Comparison of ENCODE assay signal across 11 mouse cellular contexts in the genomic region with DNA sequence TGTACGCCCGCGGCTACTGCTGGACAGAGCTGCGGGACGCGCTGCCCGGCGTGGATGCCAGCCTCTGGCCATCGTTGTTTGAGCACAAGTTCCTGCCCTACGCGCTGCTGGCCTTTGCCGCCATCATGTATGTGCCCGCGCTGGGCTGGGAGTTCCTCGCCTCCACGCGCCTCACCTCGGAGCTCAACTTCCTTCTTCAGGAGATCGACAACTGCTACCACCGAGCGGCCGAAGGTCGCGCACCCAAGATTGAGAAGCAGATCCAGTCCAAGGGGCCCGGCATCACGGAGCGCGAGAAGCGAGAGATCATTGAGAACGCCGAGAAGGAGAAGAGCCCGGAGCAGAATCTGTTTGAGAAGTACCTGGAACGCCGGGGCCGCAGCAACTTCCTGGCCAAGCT. TPM values are rescaled to one million over a fixed set of nuclear protein-coding genes. Genes with fewer than 3 reads are reported as not detected.
DNase-seq lines count a peak whose midpoint lies in the region; ATAC-seq and TF ChIP-seq lines count a peak whose summit lies in the region.
"Had no signal": no experiment of that assay in that cellular context is flagged by ENCODE, and none has a peak within 500 bp of the region (broad histone marks: within the 10 kb centered on the region; RNA-seq: fewer than 3 reads in every experiment).

No protein-coding gene starts in this region.

- DNase-seq in heart, postnatal 14 days, result no peak
- no peak for DNase-seq in lung, adult 2 months
- no peak for DNase-seq in urinary bladder, adult 2 months (ENCODE audit: low spot score)
- no peak for DNase-seq in layer of hippocampus, postnatal 36 days
- DNase-seq: kidney, postnatal 36 days had no signal

- 0 out of 2 replicates have a peak overlapping the region, but pooled peaks have one; percentile 28 for H3K9ac ChIP-seq in heart, embryonic 11.5 days (ENCODE audit: low read depth, low read length)
- H3K9ac ChIP-seq in lung, embryonic 15.5 days, result no peak overlapping the region; the same call in 1 of the 2 replicates
- no peak overlapping the region for H3K9ac ChIP-seq in embryonic facial prominence, embryonic 15.5 days
- H3K9ac ChIP-seq in neural tube, embryonic 15.5 days (replicated peaks), result no peak overlapping the region

- no peaks in the 10 kb centered on the region for H3K9me3 ChIP-seq in heart, embryonic 11.5 days (replicated peaks; ENCODE audit: control insufficient read depth, low read length)
- no peaks in the 10 kb centered on the region for H3K9me3 ChIP-seq in lung, embryonic 15.5 days
- H3K9me3 ChIP-seq in embryonic facial prominence, embryonic 15.5 days (replicated peaks), result no peaks in the 10 kb centered on the region
- H3K9me3 ChIP-seq in neural tube, embryonic 15.5 days (replicated peaks), result no peaks in the 10 kb centered on the region

- H3K4me3 ChIP-seq in heart, embryonic 11.5 days (ENCODE audit: low read depth, low read length), result peak overlapping the region; percentile 34
- H3K4me3 ChIP-seq in lung, embryonic 15.5 days, result peak overlapping the region; percentile 17; the same call in 1 of the 2 replicates
- no peak overlapping the region for H3K4me3 ChIP-seq in lung, adult 2 months (replicated peaks; ENCODE audit: extremely low read depth, low read depth, low read length)
- peak overlapping the region; percentile 12 for H3K4me3 ChIP-seq in embryonic facial prominence, embryonic 15.5 days (replicated peaks)
- no peak overlapping the region for H3K4me3 ChIP-seq in neural tube, embryonic 15.5 days (replicated peaks)

- TF ChIP-seq CTCF in lung, adult 2 months (IDR thresholded peaks at IDR 0.05; ENCODE audit: insufficient read depth, low read length), result no peak

- H3K36me3 ChIP-seq in heart, embryonic 11.5 days (ENCODE audit: control insufficient read depth, insufficient read depth, low read length), result no peaks in the 10 kb centered on the region
- H3K36me3 ChIP-seq in lung, embryonic 15.5 days, result no peaks in the 10 kb centered on the region
- no peaks in the 10 kb centered on the region for H3K36me3 ChIP-seq in embryonic facial prominence, embryonic 15.5 days
- H3K36me3 ChIP-seq in neural tube, embryonic 15.5 days, result peaks cover 15% of the 10 kb centered on the region

- 23% methylated on average over 35 of the region's 35 CpGs for WGBS in heart, embryonic 11.5 days (ENCODE audit: insufficient replicate concordance)
- WGBS in lung, embryonic 15.5 days, result 17% methylated on average over 35 of the region's 35 CpGs
- 19% methylated on average over 35 of the region's 35 CpGs for WGBS in lung, adult 2 months
- WGBS in embryonic facial prominence, embryonic 15.5 days, result 44% methylated on average over 35 of the region's 35 CpGs
- 33% methylated on average over 35 of the region's 35 CpGs for WGBS in neural tube, embryonic 15.5 days

- intact Hi-C loops in heart, postnatal 14 days (cut with DNase I), result loop anchor here (5.0 kb wide), 1 partner anchor 40 kb away; no protein-coding TSS in a partner anchor

- H3K4me1 ChIP-seq in heart, embryonic 11.5 days (ENCODE audit: control insufficient read depth, insufficient read depth, low read length), result peaks cover 8% of the 10 kb centered on the region; the same call in 1 of the 2 replicates
- H3K4me1 ChIP-seq in lung, embryonic 15.5 days, result peaks cover 12% of the 10 kb centered on the region; the same call in 1 of the 2 replicates
- peaks cover 3% of the 10 kb centered on the region; the same call in 1 of the 2 replicates for H3K4me1 ChIP-seq in lung, adult 2 months (ENCODE audit: control insufficient read depth, insufficient read depth, low read length)
- peaks cover 8% of the 10 kb centered on the region; the same call in 1 of the 2 replicates for H3K4me1 ChIP-seq in embryonic facial prominence, embryonic 15.5 days
- no peaks in the 10 kb centered on the region for H3K4me1 ChIP-seq in neural tube, embryonic 15.5 days

- ATAC-seq in heart, embryonic 11.5 days (replicated peaks; ENCODE audit: insufficient number of reproducible peaks, low FRiP score, low TSS enrichment), result no peak
- no peak for ATAC-seq in lung, embryonic 15.5 days (ENCODE audit: borderline replicate concordance, extremely low read depth, low FRiP score, low TSS enrichment)
- ATAC-seq in embryonic facial prominence, embryonic 15.5 days (ENCODE audit: insufficient number of reproducible peaks, low FRiP score, low TSS enrichment, low read depth), result no peak
- no peak for ATAC-seq in neural tube, embryonic 15.5 days (ENCODE audit: low FRiP score)
- ATAC-seq: CD4-positive, CD25-positive, alpha-beta regulatory T cell, adult 4 months had no signal

- peak overlapping the region; percentile 60 for H3K4me2 ChIP-seq in heart, embryonic 11.5 days
- peak overlapping the region; percentile 44 for H3K4me2 ChIP-seq in lung, embryonic 15.5 days
- H3K4me2 ChIP-seq in embryonic facial prominence, embryonic 15.5 days (replicated peaks), result peak overlapping the region; percentile 28
- H3K4me2 ChIP-seq in neural tube, embryonic 15.5 days, result 0 out of 2 replicates have a peak overlapping the region, but pooled peaks have one; percentile 11

- H3K27ac ChIP-seq in heart, embryonic 11.5 days (ENCODE audit: low read depth, low read length), result no peak overlapping the region
- no peak overlapping the region for H3K27ac ChIP-seq in lung, embryonic 15.5 days
- H3K27ac ChIP-seq in embryonic facial prominence, embryonic 15.5 days (replicated peaks), result no peak overlapping the region
- H3K27ac ChIP-seq in neural tube, embryonic 15.5 days (replicated peaks), result no peak overlapping the region

- peaks cover 52% of the 10 kb centered on the region for H3K27me3 ChIP-seq in heart, embryonic 11.5 days (ENCODE audit: control insufficient read depth, insufficient read depth, low read length)
- peaks cover 57% of the 10 kb centered on the region for H3K27me3 ChIP-seq in lung, embryonic 15.5 days
- peaks cover 53% of the 10 kb centered on the region for H3K27me3 ChIP-seq in embryonic facial prominence, embryonic 15.5 days
- H3K27me3 ChIP-seq in neural tube, embryonic 15.5 days (replicated peaks), result peaks cover 56% of the 10 kb centered on the region

- TF ChIP-seq POLR2A in lung, adult 2 months (IDR thresholded peaks at IDR 0.05; ENCODE audit: borderline replicate concordance, extremely low read depth, low read depth, low read length), result no peak

RNA-seq across cellular contexts. Expression of gene Trabd, which starts 7.3 kb away (rescaled TPM):
- polyA plus RNA-seq in heart, embryonic 11.5 days (2014; fragmentation: Nextera tagmentation; extraction: Ambion mirVana), result 51.7 and 52.6 TPM in 2 replicates
- total RNA-seq in heart, postnatal 14 days (2021), result 10 to 100 TPM; 36.7 to 43.7 TPM
- 48.7 and 53.6 TPM in 2 replicates for polyA plus RNA-seq in lung, embryonic 15.5 days (2015; fragmentation: Nextera tagmentation; extraction: Ambion mirVana)
- 49.3 and 64.3 TPM in 2 replicates for polyA plus RNA-seq in lung, adult 2 months (2012; rRNA removed)
- 53.8 and 55.6 TPM in 2 replicates for polyA plus RNA-seq in embryonic facial prominence, embryonic 15.5 days (2015; fragmentation: Nextera tagmentation; extraction: Ambion mirVana)
- polyA plus RNA-seq in neural tube, embryonic 15.5 days (2015; fragmentation: Nextera tagmentation; extraction: Ambion mirVana), result 38.2 and 44.9 TPM in 2 replicates
- polyA plus RNA-seq in urinary bladder, adult 2 months (2012; rRNA removed), result 33.3 and 36.9 TPM in 2 replicates
- total RNA-seq in layer of hippocampus, postnatal 36 days (2021), result 10 to 100 TPM; 23.0 to 26.9 TPM

RNA-seq across cellular contexts. Expression of gene Panx2, which starts 8.1 kb away (rescaled TPM):
- 1.4 and 1.5 TPM in 2 replicates for polyA plus RNA-seq in heart, embryonic 11.5 days (2014; fragmentation: Nextera tagmentation; extraction: Ambion mirVana)
- total RNA-seq in heart, postnatal 14 days (2021), result 1 to 10 TPM in 1 of 2 experiments, under 1 TPM in 1; 0.76 to 1.9 TPM
- 0.10 and 0.24 TPM in 2 replicates for polyA plus RNA-seq in lung, embryonic 15.5 days (2015; fragmentation: Nextera tagmentation; extraction: Ambion mirVana)
- 0.28 and 0.36 TPM in 2 replicates for polyA plus RNA-seq in lung, adult 2 months (2012; rRNA removed)
- 0.33 and 0.84 TPM in 2 replicates for polyA plus RNA-seq in embryonic facial prominence, embryonic 15.5 days (2015; fragmentation: Nextera tagmentation; extraction: Ambion mirVana)
- 8.7 and 10.1 TPM in 2 replicates for polyA plus RNA-seq in neural tube, embryonic 15.5 days (2015; fragmentation: Nextera tagmentation; extraction: Ambion mirVana)
- 0.67 and 0.78 TPM in 2 replicates for polyA plus RNA-seq in urinary bladder, adult 2 months (2012; rRNA removed)
- 100 to 1,000 TPM; 156 to 159 TPM for total RNA-seq in layer of hippocampus, postnatal 36 days (2021)
- polyA plus RNA-seq: CD4-positive, CD25-positive, alpha-beta regulatory T cell, adult 4 months; liver, embryonic 16.5 days had no signal

RNA-seq across cellular contexts. Expression of gene Selenoo, which starts 21.3 kb away (rescaled TPM):
- polyA plus RNA-seq in heart, embryonic 11.5 days (2014; fragmentation: Nextera tagmentation; extraction: Ambion mirVana), result 9.5 and 9.9 TPM in 2 replicates
- 10 to 100 TPM; 13.6 to 13.8 TPM for total RNA-seq in heart, postnatal 14 days (2021)
- polyA plus RNA-seq in lung, embryonic 15.5 days (2015; fragmentation: Nextera tagmentation; extraction: Ambion mirVana), result 16.5 and 17.6 TPM in 2 replicates
- 37.1 and 42.8 TPM in 2 replicates for polyA plus RNA-seq in lung, adult 2 months (2012; rRNA removed)
- 20.7 and 20.9 TPM in 2 replicates for polyA plus RNA-seq in embryonic facial prominence, embryonic 15.5 days (2015; fragmentation: Nextera tagmentation; extraction: Ambion mirVana)
- polyA plus RNA-seq in neural tube, embryonic 15.5 days (2015; fragmentation: Nextera tagmentation; extraction: Ambion mirVana), result 16.9 and 19.7 TPM in 2 replicates
- polyA plus RNA-seq in urinary bladder, adult 2 months (2012; rRNA removed), result 25.0 and 27.2 TPM in 2 replicates
- total RNA-seq in layer of hippocampus, postnatal 36 days (2021), result 10 to 100 TPM; 20.3 to 21.7 TPM

RNA-seq across cellular contexts. Expression of gene Tubgcp6, which starts 55.3 kb away (rescaled TPM):
- 13.1 and 14.1 TPM in 2 replicates for polyA plus RNA-seq in heart, embryonic 11.5 days (2014; fragmentation: Nextera tagmentation; extraction: Ambion mirVana)
- 10 to 100 TPM; 12.0 to 12.7 TPM for total RNA-seq in heart, postnatal 14 days (2021)
- polyA plus RNA-seq in lung, embryonic 15.5 days (2015; fragmentation: Nextera tagmentation; extraction: Ambion mirVana), result 14.5 and 15.4 TPM in 2 replicates
- 27.1 and 30.3 TPM in 2 replicates for polyA plus RNA-seq in lung, adult 2 months (2012; rRNA removed)
- polyA plus RNA-seq in embryonic facial prominence, embryonic 15.5 days (2015; fragmentation: Nextera tagmentation; extraction: Ambion mirVana), result 14.8 and 15.2 TPM in 2 replicates
- 14.4 and 14.8 TPM in 2 replicates for polyA plus RNA-seq in neural tube, embryonic 15.5 days (2015; fragmentation: Nextera tagmentation; extraction: Ambion mirVana)
- 15.3 and 15.4 TPM in 2 replicates for polyA plus RNA-seq in urinary bladder, adult 2 months (2012; rRNA removed)
- total RNA-seq in layer of hippocampus, postnatal 36 days (2021), result 10 to 100 TPM; 28.4 to 35.3 TPM

Comparison
In these comparisons a context has a peak if more than half of its experiments do, and no peak if none do; other contexts are left out.
1. H3K4me3 ChIP-seq: peak in heart, embryonic 11.5 days (single experiment), lung, embryonic 15.5 days (single experiment) and embryonic facial prominence, embryonic 15.5 days (single experiment); none in lung, adult 2 months (single experiment) and neural tube, embryonic 15.5 days (single experiment).
2. Peak in every context shown above with its lines, with median percentiles within 50 percentile points of each other: H3K4me2 ChIP-seq.